Mouse (Mus musculus): ENCODE data around the gene Adamts7. TPM values are rescaled to one million over a fixed set of nuclear protein-coding genes. Genes with fewer than 3 reads are reported as not detected.

The Adamts7 gene
- polyA plus RNA-seq, 1 experiment from 2014 or later, result 18.7 TPM

- H3K36me3 ChIP-seq (ENCODE audit: control insufficient read depth, insufficient read depth, low read length), result peaks cover 2% of the 10 kb centered on the region; the same call in 1 of the 2 replicates
- H3K4me1 ChIP-seq (replicated peaks; ENCODE audit: control insufficient read depth, insufficient read depth, low read length), result peaks cover 12% of the 10 kb centered on the region
- no peak overlapping the region for H3K4me2 ChIP-seq (ENCODE audit: low read depth, low read length)
- no peak for ATAC-seq (ENCODE audit: low read depth)
- no peaks in the 10 kb centered on the region for H3K9me3 ChIP-seq (ENCODE audit: control insufficient read depth, low read length)
- H3K4me3 ChIP-seq (ENCODE audit: low read length), result no peak overlapping the region
- 75% methylated on average over 2 of the region's 2 CpGs for WGBS
- H3K9ac ChIP-seq (ENCODE audit: low read length), result no peak overlapping the region
- H3K27me3 ChIP-seq (ENCODE audit: control insufficient read depth, insufficient read depth, low read depth, low read length), result no peaks in the 10 kb centered on the region
- H3K27ac ChIP-seq (ENCODE audit: low read length), result no peak overlapping the region
These were observed 90.3 kb downstream of the Adamts7 start for GRCm38 (mm10) chr9:90253181-90253580.

- Histone ChIP-seq H3K9me3 (ENCODE audit: control insufficient read depth, low read length) (no peaks in the 10 kb centered on the region), H3K27ac (ENCODE audit: low read length) (peak overlapping the region; percentile 65), H3K4me1 (replicated peaks; ENCODE audit: control insufficient read depth, insufficient read depth, low read length) (peaks cover 30% of the 10 kb centered on the region), H3K36me3 (ENCODE audit: control insufficient read depth, insufficient read depth, low read length) (no peaks in the 10 kb centered on the region), H3K4me2 (ENCODE audit: low read depth, low read length) (no peak overlapping the region), H3K27me3 (ENCODE audit: control insufficient read depth, insufficient read depth, low read depth, low read length) (no peaks in the 10 kb centered on the region), H3K4me3 (ENCODE audit: low read length) (no peak overlapping the region), H3K9ac (ENCODE audit: low read length) (no peak overlapping the region)
- peak; percentile 77 for ATAC-seq (ENCODE audit: low read depth)
- 40% methylated on average over 6 of the region's 6 CpGs for WGBS
These were observed 93.1 kb downstream of the Adamts7 start for GRCm38 (mm10) chr9:90255844-90256405.

- no peaks in the 10 kb centered on the region for H3K9me3 ChIP-seq (ENCODE audit: control insufficient read depth, low read length)
- H3K9ac ChIP-seq (ENCODE audit: low read length), result no peak overlapping the region
- H3K4me2 ChIP-seq (ENCODE audit: low read depth, low read length), result no peak overlapping the region
- no peak for ATAC-seq (ENCODE audit: low read depth)
- no peaks in the 10 kb centered on the region for H3K36me3 ChIP-seq (ENCODE audit: control insufficient read depth, insufficient read depth, low read length)
- no peak overlapping the region for H3K27ac ChIP-seq (ENCODE audit: low read length)
- peaks cover 33% of the 10 kb centered on the region for H3K4me1 ChIP-seq (replicated peaks; ENCODE audit: control insufficient read depth, insufficient read depth, low read length)
- H3K4me3 ChIP-seq (ENCODE audit: low read length), result no peak overlapping the region
- no peaks in the 10 kb centered on the region for H3K27me3 ChIP-seq (ENCODE audit: control insufficient read depth, insufficient read depth, low read depth, low read length)
- 67% methylated on average over 7 of the region's 7 CpGs for WGBS
These were observed 94.4 kb downstream of the Adamts7 start for GRCm38 (mm10) chr9:90257220-90257619.

Other genes with a start within 250 kb of the Adamts7 start
- gene Ctsh, start 108.9 kb upstream of the Adamts7 start, polyA plus RNA-seq (2015; fragmentation: Nextera tagmentation; extraction: Ambion mirVana), result 831 and 1,077 TPM in 2 replicates
- 400 and 424 TPM in 2 replicates for gene Morf4l1, start 48.3 kb upstream of the Adamts7 start, polyA plus RNA-seq (2015; fragmentation: Nextera tagmentation; extraction: Ambion mirVana)
- gene Tbc1d2b, start 107.7 kb downstream of the Adamts7 start, polyA plus RNA-seq (2015; fragmentation: Nextera tagmentation; extraction: Ambion mirVana), result 19.3 and 20.9 TPM in 2 replicates